Mouse (Mus musculus): Measurements from ENCODE around the gene Tle4.

- TF ChIP-seq POLR2A (IDR thresholded peaks at IDR 0.05; ENCODE audit: insufficient read length, low read depth): no peak
- TF ChIP-seq CEBPB (IDR thresholded peaks at IDR 0.05; ENCODE audit: insufficient read depth, poor library complexity, severe bottlenecking): no peak
- TF ChIP-seq MAX (IDR thresholded peaks at IDR 0.05; ENCODE audit: low read depth): no peak
- no peak for TF ChIP-seq MYOG (IDR thresholded peaks at IDR 0.05; ENCODE audit: control insufficient read depth in 1 of 3, insufficient read depth in 1 of 3, insufficient read length in 2 of 3, low read depth in 2 of 3)
- no peak for TF ChIP-seq TCF12 (IDR thresholded peaks at IDR 0.05; ENCODE audit: insufficient read depth, poor library complexity, severe bottlenecking)
- TF ChIP-seq REST (IDR thresholded peaks at IDR 0.05; ENCODE audit: insufficient read depth, insufficient read length): no peak
- no peak for TF ChIP-seq MYOD1 (IDR thresholded peaks at IDR 0.05; ENCODE audit: control insufficient read depth in 1 of 3, insufficient read length in 2 of 3, low read depth in 2 of 3)
- no peak for TF ChIP-seq POLR2AphosphoS2 (IDR thresholded peaks at IDR 0.05; ENCODE audit: insufficient read length, low read depth)
- TF ChIP-seq TCF3 (IDR thresholded peaks at IDR 0.05; ENCODE audit: insufficient read length, low read depth): no peak
Observed at GRCm38 (mm10) chr19:14508819-14509218, 89.0 kb downstream of the Tle4 start.

All from myocyte (in vitro differentiated cells).